Mouse (Mus musculus) heart, adult 11 months (tissue): Measurements from ENCODE around the gene Psmc5.

Experiments
- DNase-seq: peaks from one replicate; pipeline ENCODE4 v3.0.0; 2022

Gene Psmc5

DNA sequence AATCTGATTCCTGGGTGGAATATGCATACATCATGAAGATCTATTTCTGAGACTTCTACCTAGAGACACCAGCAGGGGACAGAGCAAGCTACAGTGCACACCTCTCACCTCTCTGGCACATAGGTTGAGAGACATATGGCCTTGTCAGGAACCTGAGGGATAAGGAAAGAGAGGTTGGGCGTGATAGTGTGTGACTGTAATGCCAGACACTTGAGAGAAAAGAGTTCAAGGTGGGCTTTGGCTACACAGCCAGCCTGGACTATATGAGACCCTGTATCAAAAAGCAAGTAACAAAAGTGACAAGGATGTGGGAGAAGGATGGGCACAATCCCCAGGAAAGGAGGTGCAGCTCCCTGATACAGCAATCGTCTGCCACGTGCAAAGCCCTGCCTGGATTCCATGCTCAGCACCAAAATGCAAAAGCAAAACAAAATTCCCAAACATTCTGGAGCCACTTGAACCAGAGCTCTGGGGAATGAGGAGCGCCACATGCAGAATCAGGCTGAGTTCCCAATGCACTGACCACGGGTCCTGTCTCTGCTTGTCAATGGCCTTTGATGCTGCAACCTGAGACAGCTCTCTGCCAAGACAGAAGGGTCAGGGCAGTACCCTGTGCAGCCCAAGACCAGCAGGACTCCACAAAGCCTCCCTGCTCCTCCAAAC is 15.3 kb downstream of the Psmc5 start:
- peak; percentile 94 for DNase-seq

DNA sequence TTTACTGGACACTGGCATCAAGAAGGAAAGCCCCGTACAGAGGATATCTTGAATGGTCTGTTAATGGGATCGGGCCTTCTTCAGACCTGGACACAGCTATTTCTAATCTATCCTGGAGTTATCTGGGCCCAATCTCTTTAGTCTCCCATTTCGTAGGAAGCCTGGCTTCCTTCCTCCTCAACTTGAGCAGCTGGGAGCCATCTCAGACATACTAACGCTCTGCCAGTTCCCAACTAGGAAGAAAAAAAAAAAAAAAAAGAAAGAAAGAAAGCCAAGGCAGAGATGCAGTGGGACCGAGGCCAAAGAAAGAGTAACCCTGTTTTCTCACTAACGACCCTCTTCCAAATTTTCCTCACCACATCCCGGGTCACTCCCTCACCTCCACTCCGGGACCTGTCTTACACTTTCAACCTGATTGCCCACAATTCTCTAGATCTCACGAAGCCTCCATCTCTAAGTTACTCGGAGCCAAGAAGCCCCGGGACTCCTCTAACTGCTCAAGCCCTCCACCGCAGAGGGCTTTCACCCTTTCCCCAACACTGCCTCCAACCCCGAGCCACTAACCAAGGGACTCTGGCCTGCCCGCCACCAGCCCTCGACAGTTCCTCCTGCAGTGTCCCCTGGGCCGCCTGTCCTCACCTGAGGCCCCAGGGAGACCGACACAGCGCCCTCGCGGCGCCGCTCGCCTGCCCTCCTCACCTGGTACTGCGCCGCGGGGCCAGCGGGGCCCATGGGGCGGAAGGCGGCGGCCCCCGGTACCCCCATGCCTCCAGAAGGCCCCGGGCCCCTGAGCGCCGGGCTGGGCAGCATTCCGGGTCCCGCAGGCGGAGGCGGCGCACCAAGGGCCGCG is 16.1 kb downstream of the Psmc5 start:
- peak; percentile 97 for DNase-seq

DNA sequence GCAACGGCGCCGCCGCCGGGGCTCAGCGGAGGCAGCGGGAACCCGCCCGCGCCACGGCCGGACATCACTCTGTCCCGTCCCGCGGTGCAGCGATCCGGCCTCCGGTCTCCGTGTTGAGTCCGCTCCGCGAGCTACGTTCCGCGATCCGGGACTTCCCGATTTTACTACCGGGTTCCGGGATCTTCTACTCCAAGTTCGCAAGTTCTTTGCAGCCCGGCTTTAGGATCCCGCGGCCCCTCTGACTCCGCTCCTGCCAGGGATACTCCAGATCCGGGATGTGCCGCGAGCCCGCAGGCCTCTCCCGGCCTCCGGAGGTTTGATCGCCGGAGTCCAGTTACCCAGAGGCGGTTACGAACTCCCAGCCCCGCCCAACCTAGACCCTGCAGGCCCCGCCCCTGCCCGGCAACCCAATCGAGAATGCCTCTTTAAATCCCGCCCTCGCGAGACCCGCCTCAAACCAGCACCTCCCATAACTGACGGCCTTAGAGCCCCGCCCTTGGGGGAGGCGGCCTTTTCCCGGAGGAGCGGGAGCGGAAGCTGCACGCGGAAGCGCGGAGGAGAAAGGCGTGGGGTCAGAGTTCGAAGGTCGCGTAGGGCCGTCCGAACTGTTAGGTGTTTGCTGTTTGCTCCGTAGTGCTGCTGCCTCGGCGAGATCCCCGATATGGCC is 16.8 kb downstream of the Psmc5 start, which contains the start of gene Smarcd2:
TSS of gene Smarcd2 (minus strand) at position 329 of the 667 bp plus-strand sequence.
- peak; percentile 100 for DNase-seq

DNA sequence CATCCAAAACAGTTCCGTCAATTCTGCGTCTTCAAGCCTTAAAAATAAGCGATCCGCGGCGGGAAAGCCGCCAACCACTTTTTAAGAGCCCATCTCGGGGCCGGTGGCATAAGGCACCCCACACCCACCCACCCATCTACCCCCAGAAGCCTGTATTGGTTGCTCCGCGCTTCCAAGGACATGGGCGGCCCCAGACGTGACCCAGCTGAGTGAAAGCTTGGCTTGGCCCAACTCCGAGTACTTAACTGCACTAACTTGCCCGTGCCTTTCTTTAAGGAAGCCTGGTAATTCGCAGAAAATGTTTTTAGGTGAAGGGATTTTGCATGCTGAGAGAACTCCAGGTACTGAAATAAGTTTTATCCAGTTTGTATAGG is 17.3 kb downstream of the Psmc5 start:
- DNase-seq = no peak

DNA sequence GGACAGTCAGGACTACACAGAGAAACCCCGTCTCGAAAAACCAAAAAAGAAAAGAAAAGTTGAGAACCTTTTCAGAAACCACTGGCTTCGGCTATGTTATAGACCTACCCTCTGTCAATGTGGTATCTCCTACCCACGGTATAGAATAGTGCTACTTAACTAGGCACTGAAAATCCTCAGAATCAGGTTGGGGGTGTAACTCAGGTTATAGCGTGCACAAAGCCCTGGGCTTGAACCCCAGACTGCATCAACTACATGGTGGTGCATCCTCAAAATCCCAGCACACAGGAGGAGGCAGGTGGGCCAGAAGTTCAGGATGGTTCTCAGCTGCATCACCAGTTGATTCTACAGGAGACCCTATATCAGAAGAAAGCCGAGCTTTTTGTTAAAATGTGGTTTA is 17.9 kb downstream of the Psmc5 start:
- peak; percentile 90 for DNase-seq

DNA sequence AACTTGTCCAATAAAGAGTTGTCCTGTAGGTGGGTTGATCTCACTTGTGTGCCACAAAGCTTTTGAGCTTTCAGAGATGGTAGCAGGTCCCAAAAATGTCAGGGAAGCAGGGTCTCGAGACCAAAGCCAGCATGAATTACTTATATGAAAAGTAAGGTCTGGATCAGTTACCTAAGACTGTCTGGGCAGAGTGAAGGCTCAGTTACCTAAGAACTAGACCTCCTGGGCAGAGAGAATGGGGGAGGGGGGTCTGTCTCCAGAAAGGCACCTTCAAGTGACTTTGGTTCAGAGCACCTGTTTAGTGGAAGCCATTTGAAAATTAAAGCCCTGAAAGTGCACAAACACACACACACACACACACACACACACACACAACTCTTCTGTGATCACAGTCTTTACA is 18.4 kb downstream of the Psmc5 start:
- no peak for DNase-seq

DNA sequence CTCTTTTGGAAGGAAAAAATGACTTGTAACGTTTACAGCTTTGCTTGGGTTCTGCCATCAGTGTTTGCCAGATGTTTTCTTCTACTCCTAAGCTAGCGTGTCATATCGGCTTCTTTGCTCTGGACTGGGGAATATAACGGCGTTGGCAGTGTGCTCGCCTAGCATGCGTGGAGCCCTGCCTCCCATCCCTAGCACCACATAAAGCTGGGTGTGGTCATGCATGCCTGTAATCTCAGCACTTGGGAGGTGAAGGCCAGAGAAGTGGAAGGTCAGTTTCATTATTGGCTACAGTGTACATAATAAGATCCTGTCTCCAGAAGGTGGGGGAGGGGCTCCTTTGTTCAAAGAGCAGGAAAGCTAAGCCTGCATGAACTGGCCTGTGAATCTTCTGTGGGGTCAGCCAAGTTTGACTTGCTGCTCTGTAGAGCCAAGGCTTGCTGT is 19.0 kb downstream of the Psmc5 start:
- no peak for DNase-seq

DNA sequence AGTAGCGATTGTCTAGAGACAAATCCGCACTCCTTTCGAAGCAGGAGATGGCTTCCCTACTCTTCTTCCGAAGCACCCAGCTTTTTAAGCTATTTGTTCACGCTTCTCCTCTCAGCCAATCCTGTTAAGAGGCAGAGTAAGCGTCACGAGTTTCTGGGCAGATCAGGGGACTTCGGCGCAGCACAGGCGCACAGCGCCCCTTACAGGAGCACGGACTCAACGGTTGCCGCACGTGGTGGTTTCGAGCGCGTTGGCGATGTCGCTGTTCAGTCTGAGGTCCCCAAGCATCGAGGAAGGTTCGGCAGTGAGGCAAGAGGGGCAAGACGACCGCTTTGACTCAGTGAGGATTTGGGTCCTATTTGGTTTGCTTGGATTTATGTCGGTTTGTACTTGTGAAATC is 20.5 kb downstream of the Psmc5 start, which contains the start of gene Tcam1:
TSS of gene Tcam1 (plus strand) at position 219 of the 400 bp plus-strand sequence.
- DNase-seq = peak; percentile 99

DNA sequence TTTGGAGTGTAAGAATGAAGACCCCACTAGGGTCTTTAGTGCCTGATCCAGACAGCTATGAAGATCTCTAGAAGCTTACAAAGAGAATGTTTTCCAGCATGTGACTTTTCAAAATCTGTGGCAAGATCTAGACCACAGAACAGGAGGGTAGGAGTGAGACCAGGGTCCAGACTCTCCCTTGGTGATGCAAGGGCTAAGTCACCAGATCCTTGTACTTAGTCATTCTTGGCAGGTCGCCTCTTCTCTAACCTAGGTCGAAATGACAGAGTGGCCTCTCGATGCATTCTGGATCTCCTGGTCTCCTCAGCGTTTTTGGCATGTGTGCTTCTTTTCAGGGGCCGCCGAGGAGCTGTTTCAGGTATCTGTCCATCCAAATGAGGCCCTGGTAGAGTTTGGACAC is 26.5 kb downstream of the Psmc5 start:
- no peak for DNase-seq

DNA sequence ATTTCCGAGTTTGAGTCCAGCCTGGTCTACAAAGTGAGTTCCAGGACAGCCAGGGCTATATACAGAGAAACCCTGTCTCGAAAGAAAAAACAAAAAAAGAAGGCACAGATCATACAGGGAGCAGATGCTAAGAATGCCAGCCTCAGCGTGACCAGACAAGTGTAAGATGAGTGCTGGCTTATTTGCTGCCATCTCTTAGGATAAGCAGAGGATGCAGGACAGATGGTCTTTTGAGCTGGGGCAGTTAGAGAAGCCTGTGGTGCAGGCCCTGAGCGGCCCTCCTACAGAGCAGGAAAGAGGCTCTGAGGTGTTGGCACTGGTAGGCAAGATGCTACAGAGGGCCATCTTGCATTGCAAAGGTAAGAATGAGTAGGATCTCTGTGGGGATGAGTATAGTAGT is 27.4 kb downstream of the Psmc5 start:
- no peak for DNase-seq

DNA sequence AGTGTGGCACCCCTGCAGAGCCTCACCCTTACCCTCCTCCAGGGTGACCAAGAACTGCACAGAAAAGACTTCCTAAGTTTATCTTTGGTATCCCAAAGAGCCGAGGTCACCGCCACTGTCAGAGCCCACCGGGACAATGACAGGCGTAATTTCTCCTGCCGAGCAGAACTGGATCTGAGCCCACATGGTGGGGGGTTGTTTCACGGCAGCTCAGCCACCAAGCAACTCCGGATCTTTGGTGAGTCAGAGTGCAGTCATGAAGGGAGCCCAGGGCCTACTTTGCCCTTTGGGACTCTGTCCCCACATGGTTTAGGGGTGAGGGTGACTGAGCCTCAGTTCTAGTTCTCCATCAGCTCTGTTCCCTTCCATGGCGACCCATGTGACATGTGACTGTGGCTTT is 28.2 kb downstream of the Psmc5 start:
- DNase-seq = no peak

DNA sequence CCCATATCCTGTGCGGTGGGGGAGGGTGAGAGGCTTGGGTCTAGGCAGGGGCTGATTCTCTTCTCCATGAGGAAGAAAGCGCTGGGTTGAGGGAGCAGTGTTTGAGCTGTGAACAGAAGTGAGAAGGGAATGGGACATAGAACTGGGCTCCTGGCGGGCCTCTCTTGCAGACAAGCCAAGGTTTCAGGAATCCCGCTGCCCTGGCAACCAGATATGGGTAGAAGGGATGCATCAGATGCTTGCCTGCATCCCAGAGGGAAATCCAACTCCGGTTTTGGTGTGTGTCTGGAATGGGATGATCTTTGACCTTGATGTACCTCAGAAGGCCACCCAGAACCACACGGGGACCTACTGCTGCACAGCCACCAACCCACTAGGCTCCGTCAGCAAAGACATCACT is 30.3 kb downstream of the Psmc5 start:
- DNase-seq = no peak

DNA sequence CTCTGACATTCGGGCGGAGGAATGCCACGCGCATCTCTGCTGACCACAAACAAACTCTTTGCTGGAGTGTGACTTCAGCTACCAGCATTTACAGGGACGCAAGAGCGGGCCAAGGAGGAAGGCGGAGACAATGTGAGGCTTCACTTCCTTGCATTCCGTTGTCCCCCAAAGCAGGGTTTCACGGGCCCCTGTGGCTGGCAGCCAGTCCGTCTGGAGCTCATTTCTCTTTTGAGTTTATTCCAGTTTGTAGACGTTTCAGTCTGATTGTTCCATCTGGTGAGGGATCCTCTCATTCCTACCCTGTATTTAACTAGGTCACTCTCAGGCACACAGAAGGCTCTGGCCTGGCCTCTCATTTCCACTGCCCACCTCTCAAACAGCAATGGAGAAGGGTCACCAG is 31.0 kb downstream of the Psmc5 start:
- DNase-seq = no peak

DNA sequence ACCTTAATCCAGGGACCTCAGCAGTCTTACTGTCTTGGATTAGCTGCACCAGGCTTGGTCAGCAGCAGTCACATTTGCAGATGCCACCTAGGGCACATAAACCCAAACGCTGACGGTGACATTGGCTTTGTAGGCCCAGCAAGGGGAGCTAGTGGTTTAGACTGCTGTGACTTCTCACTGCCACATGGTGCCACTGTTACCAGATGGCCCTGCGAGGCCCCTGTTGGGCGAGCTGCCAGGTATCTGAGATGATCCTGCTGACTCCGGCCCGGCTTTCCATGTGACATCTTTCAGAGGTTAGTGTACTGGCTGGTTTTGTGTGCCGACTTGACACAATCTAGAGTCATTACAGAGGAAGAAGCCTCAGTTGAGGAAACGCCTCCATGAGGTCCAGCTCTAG is 33.4 kb downstream of the Psmc5 start:
- DNase-seq = peak; percentile 95

DNA sequence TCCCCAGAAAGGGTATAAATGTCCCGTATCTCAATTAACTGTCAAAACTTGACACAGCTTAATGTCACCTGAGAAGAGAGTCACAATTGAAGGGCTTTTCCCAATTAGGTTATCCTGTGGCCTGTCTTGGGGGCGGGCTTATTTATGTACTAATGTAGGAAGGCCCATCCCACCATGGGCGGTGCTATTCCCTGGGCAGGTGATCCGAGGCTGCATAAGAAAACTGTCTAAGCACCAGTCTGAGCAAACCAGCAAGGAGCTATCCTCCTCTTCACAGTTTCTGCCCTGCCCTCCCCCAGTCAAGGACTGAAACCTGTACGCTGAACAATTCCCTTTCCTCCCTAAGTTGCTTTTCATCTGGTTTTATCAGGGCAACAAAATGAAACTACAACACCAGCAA is 34.4 kb downstream of the Psmc5 start:
- DNase-seq = no peak

DNA sequence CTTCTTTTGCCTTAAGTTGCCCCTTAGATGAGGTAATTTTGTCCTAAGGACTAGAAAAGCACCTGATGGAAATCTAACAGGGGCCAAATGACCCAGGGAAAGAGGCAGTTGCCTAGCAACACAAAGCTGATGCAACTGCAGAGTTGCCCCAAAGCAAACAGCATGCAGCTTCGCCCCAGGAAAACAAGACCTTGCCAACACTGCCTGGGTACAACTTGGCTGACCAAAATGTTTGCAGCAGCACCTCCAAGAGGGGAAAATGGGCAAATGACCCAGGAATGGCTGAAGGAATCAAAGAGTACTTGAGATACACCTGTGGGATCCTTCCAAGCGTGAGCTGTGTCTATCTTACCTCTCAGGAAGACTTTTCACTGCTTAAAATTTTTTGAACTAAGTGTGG is 35.9 kb downstream of the Psmc5 start:
- no peak for DNase-seq

DNA sequence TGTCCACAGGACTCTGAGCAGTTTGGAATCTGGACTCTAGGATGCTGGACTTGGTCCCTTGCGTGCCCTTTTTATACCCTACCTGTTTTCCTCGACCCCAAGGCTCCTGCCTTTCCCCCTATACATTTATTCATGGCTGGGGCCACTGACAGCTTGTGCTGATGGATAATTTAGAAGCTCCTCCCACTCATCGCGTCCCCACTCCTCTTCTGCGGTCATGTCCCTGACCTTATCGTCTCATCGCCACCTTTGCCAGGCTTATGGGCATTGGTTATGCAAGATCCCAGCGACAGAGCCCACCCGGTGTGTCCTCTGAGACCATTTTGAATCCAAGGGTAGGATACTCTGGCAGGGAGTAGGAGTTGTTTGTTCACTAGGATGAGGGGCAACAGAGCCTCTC is 45.8 kb downstream of the Psmc5 start, which contains the start of gene Gh:
TSS of gene Gh (minus strand) at position 101 of the 400 bp plus-strand sequence.
- DNase-seq = no peak

DNA sequence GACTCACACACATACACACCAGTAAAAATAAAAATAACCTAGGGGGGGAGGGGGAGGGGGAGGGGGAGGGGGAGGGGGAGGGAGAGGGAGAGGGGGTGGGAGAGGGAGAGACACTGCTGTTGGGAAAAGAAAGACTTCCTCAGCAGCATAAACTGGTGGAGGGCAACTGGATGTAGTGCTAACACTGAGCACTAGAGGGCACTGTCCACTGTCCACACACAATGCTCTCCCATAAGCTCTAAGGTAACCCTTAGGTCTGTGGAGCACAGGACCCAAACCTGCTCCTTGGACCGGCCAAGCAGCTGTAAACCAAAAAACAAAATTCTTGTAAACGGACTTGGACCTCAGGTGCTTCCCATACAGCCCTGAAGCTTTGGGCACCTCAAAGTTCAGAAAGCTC is 46.7 kb downstream of the Psmc5 start:
- DNase-seq = no peak

DNA sequence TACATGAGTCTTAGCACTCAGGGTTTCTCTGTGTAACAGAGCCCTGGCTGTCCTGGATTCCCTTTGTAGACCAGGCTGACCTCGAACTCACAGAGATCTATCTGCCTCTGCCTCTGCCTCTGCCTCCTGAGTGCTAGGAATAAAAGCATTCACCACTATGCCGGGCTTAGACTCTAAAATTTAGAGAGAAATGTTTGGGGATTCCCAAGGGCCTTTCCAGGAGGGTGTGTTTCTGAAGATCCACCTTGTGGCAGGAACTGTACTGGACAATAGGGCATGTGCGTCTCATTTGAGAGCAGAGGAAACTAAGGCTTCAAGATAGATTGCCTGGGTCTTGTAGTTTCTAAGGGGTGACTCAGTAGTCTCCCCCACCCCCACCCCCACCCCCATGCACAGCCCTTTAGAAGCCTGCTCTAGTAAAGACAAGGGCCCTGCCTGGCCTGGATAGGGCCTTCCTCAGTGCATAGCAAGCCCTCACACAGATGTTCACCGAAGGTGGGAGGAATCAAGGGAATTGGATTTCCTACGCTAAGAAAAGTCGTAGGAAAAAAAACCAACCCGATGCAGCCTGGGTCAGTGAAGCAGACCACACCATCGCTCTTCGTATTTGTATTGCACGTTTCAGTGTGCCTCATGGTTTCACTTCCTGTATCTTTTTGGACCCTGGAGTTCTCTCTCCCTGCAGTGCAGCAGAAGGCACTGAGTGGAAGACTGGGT is 49.6 kb downstream of the Psmc5 start:
- DNase-seq = peak; percentile 93

DNA sequence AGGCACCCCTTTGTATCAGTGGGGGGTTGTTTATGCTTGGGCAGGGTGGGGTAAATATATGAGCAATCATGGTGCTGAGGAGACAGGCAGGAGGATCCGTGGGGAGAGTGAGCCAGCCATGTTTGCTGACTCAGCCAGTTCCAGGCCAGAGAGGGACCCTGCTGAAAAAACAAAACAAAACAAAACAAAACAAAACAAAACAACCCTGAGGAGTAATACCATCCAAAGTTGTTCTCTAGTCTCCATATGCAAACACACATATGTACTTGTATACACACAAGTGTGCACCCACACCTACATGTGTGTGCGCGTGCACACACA is 50.1 kb downstream of the Psmc5 start:
- no peak for DNase-seq

DNA sequence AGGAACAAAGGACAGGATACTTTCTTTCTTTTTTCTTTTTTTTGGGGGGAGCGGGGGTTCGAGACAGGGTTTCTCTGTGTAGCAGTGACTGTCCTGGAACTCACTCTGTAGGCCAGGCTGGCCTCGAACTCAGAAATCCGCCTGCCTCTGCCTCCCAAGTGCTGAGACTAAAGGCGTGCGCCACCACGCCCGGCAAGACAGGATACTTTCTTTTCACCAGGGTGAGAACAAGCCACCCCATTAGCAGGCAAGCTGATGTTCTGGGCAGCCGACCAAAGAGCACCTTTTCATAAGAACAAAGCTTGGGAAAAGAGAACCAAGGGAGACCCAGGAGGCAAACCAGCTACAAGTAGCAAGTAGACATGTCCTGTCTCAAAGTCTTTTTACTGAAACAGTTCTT is 50.8 kb downstream of the Psmc5 start:
- DNase-seq = no peak

DNA sequence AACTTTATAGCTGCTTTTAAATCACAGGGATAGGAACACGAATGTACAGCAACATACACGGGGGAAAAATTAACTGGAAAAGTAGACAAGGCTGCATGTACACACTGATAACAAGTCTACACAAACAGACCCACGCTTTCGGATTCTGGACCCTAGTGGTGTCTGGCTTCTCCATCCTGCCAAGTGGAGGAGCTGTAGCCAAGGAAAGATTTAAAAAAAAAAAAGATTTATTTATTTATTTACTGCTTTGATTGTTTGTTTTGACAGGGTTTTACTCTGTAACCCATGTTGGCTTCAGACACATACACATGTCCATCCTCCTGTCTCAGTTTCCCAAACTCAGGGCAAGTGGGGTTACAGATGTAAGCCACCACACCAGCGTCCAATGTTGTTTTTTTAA is 51.5 kb downstream of the Psmc5 start:
- DNase-seq = no peak

DNA sequence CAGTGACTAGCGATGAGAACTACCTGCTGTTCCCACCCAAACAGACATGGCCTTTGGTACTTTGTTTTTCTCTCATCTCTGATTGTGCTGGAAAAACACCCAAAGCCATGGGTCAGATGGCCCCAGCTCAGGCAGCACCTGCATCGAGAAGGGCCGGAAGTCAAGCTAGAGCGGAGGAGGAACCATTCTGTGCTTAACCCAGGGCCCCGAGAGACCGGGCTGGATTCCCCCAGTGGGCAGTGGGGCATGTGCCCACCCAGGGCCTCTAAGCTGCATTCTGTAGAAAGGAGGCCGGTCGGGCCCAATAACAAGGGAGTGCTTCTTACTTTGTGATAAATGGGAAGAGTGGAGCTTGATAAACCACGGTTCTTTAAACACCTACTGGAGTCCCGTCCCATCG is 52.2 kb downstream of the Psmc5 start:
- DNase-seq = peak; percentile 89
